Mouse (Mus musculus): ENCODE data around the gene Hic1. TPM values are rescaled to one million over a fixed set of nuclear protein-coding genes. Genes with fewer than 3 reads are reported as not detected.

Gene Hic1
- total RNA-seq, 1 experiment, result 2.1 TPM

DNA sequence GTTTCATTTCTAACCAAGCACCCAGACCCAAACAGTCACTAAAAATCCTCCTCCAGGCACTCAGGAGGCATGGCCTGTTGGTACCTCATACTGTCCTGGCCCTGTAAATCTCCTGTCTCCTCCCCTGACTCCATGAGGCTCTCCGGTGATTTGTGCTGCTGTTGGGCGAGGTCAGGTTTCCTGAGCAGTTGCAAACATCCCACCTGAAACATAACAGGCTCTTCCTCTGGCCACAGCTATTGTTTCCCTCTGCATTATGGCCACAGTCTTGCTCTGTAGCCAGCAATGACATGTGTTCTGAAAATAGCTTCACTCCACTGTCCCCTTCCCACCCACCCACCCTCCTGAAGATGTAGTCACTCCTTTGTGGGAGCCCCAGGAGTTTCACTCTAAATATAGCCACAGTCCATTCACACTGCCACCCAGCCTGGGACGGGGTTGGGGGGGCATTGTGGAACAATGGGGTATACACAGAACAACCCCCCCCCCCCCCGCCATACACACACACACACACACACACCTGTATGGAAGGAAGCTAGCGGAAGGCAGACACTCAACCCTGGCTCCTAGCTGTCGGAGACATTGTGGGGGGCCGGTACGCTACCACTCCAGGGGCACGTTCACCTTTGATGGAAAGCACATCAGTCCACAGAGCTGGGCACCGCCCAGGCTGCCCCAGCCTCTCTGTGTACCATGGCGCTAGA is 20.8 kb downstream of the Hic1 start:
- no peak overlapping the region for H3K9ac ChIP-seq (ENCODE audit: insufficient read depth, low read depth, low read length, poor library complexity, severe bottlenecking)
- peaks cover 5 to 14% of the 10 kb centered on the region in 2 experiments; a peak in 3 of 4 replicates for H3K4me1 ChIP-seq (ENCODE audit: control insufficient read depth in 2 of 2, insufficient read depth in 2 of 2, low read length in 2 of 2, poor library complexity in 1 of 2)
- peaks cover 3% of the 10 kb centered on the region; the same call in 1 of the 2 replicates for H3K36me3 ChIP-seq (ENCODE audit: control insufficient read depth, insufficient read depth, low read length, poor library complexity, severe bottlenecking)
- H3K4me3 ChIP-seq (ENCODE audit: insufficient read depth in 1 of 2, low read depth in 1 of 2, low read length in 2 of 2, poor library complexity in 1 of 2, severe bottlenecking in 1 of 2), result no peak overlapping the region
- DNase-seq (ENCODE audit: low read depth, low spot score), result no peak
- no peaks in the 10 kb centered on the region for H3K9me3 ChIP-seq (ENCODE audit: control insufficient read depth, insufficient read depth, low read depth, low read length)
- H3K27ac ChIP-seq (ENCODE audit: insufficient read depth, low read depth, low read length, poor library complexity, severe bottlenecking), result no peak overlapping the region; the same call in 1 of the 2 replicates
- no peak for TF ChIP-seq HCFC1 (IDR thresholded peaks at IDR 0.05; ENCODE audit: borderline replicate concordance, insufficient read depth, low read length)
- no peak for TF ChIP-seq MAFK (IDR thresholded peaks at IDR 0.05; ENCODE audit: insufficient read depth, low read depth, low read length)
- no peak for TF ChIP-seq CHD2 (IDR thresholded peaks at IDR 0.05; ENCODE audit: low read depth, low read length)
- no peak for TF ChIP-seq ZC3H11A (IDR thresholded peaks at IDR 0.05; ENCODE audit: borderline replicate concordance, low read depth, low read length)
- TF ChIP-seq ZNF384 (IDR thresholded peaks at IDR 0.05; ENCODE audit: low read depth, low read length), result no peak
- in situ Hi-C loops (cut with MboI; ENCODE audit: low sequenced_read_pairs in 2 of 2, unreplicated experiment in 2 of 2), result no loop called here

- Histone ChIP-seq H3K27ac (ENCODE audit: insufficient read depth, low read depth, low read length, poor library complexity, severe bottlenecking) (no peak overlapping the region), H3K4me3 (ENCODE audit: insufficient read depth in 1 of 2, low read depth in 1 of 2, low read length in 2 of 2, poor library complexity in 1 of 2, severe bottlenecking in 1 of 2) (no peak overlapping the region), H3K4me1 (ENCODE audit: control insufficient read depth in 2 of 2, insufficient read depth in 2 of 2, low read length in 2 of 2, poor library complexity in 1 of 2) (peaks cover 5 to 15% of the 10 kb centered on the region in 2 experiments; a peak in 3 of 4 replicates), H3K9ac (ENCODE audit: insufficient read depth, low read depth, low read length, poor library complexity, severe bottlenecking) (no peak overlapping the region), H3K9me3 (ENCODE audit: control insufficient read depth, insufficient read depth, low read depth, low read length) (no peaks in the 10 kb centered on the region), H3K36me3 (ENCODE audit: control insufficient read depth, insufficient read depth, low read length, poor library complexity, severe bottlenecking) (peaks cover 4% of the 10 kb centered on the region; the same call in 1 of the 2 replicates)
- in situ Hi-C loops (cut with MboI; ENCODE audit: low sequenced_read_pairs in 2 of 2, unreplicated experiment in 2 of 2), result no loop called here
- no peak for DNase-seq (ENCODE audit: low read depth, low spot score)
- TF ChIP-seq ZNF384 (IDR thresholded peaks at IDR 0.05; ENCODE audit: low read depth, low read length) (no peak), MAFK (IDR thresholded peaks at IDR 0.05; ENCODE audit: insufficient read depth, low read depth, low read length) (no peak)
Measured at GRCm38 (mm10) chr11:75147846-75148168, 21.5 kb downstream of the Hic1 start.

DNA sequence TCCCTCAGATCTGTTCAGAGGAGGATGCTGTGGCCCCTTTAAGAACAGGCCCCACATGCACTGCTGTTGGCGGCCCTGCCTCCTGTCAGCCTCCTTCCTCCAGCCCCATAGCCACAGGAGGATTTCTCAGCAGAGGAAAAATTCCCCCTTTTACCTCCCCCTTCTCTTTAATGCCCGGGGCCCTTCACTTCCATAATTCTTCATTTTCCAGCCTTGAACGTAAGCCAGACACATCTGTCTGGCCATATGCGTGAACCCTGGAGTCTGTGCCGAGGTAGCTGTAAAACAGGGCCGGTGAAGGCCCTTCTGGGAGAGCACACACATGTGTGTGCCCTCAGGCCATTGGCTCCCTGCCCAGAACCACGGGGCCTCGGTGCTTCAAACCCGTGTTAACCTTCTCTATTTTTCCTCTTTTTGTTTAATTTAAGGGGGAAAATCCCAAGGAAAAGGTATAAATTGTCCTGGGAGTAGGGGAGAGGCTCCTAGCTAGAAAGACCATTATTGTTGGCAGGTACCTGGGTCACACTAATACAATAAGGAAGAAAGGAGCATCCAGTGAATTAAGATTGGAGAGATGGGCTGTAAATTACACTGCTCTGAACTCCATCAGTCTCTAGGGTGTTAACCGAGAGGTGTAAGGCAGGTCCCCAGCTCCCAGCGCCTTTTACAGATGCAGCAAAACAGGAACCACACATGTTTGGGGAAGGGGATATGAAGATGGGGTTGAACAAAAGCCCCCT is 22.0 kb downstream of the Hic1 start:
- Histone ChIP-seq H3K9me3 (ENCODE audit: control insufficient read depth, insufficient read depth, low read depth, low read length) (no peaks in the 10 kb centered on the region), H3K9ac (ENCODE audit: insufficient read depth, low read depth, low read length, poor library complexity, severe bottlenecking) (no peak overlapping the region), H3K36me3 (ENCODE audit: control insufficient read depth, insufficient read depth, low read length, poor library complexity, severe bottlenecking) (peaks cover 8% of the 10 kb centered on the region; the same call in 1 of the 2 replicates), H3K4me1 (ENCODE audit: control insufficient read depth in 2 of 2, insufficient read depth in 2 of 2, low read length in 2 of 2, poor library complexity in 1 of 2) (peaks cover 5 to 18% of the 10 kb centered on the region in 2 experiments; a peak in 3 of 4 replicates), H3K4me3 (ENCODE audit: insufficient read depth in 1 of 2, low read depth in 1 of 2, low read length in 2 of 2, poor library complexity in 1 of 2, severe bottlenecking in 1 of 2) (no peak overlapping the region), H3K27ac (ENCODE audit: insufficient read depth, low read depth, low read length, poor library complexity, severe bottlenecking) (peak overlapping the region; percentile 8; the same call in 1 of the 2 replicates)
- TF ChIP-seq HCFC1 (IDR thresholded peaks at IDR 0.05; ENCODE audit: borderline replicate concordance, insufficient read depth, low read length) (no peak), ZNF384 (IDR thresholded peaks at IDR 0.05; ENCODE audit: low read depth, low read length) (no peak), CHD2 (IDR thresholded peaks at IDR 0.05; ENCODE audit: low read depth, low read length) (no peak), MAFK (IDR thresholded peaks at IDR 0.05; ENCODE audit: insufficient read depth, low read depth, low read length) (no peak), ZC3H11A (IDR thresholded peaks at IDR 0.05; ENCODE audit: borderline replicate concordance, low read depth, low read length) (no peak)
- in situ Hi-C loops (cut with MboI; ENCODE audit: low sequenced_read_pairs in 2 of 2, unreplicated experiment in 2 of 2), result no loop called here
- no peak for DNase-seq (ENCODE audit: low read depth, low spot score)

GRCm38 (mm10) chr11:75145841-75146240 is 23.5 kb downstream of the Hic1 start:
- Histone ChIP-seq H3K9me3 (ENCODE audit: control insufficient read depth, insufficient read depth, low read depth, low read length) (no peaks in the 10 kb centered on the region), H3K36me3 (ENCODE audit: control insufficient read depth, insufficient read depth, low read length, poor library complexity, severe bottlenecking) (peaks cover 8% of the 10 kb centered on the region; the same call in 1 of the 2 replicates), H3K4me3 (ENCODE audit: insufficient read depth in 1 of 2, low read depth in 1 of 2, low read length in 2 of 2, poor library complexity in 1 of 2, severe bottlenecking in 1 of 2) (no peak overlapping the region), H3K27ac (ENCODE audit: insufficient read depth, low read depth, low read length, poor library complexity, severe bottlenecking) (no peak overlapping the region), H3K9ac (ENCODE audit: insufficient read depth, low read depth, low read length, poor library complexity, severe bottlenecking) (no peak overlapping the region), H3K4me1 (ENCODE audit: control insufficient read depth in 2 of 2, insufficient read depth in 2 of 2, low read length in 2 of 2, poor library complexity in 1 of 2) (peaks cover 7 to 19% of the 10 kb centered on the region in 2 experiments; a peak in 3 of 4 replicates)
- in situ Hi-C loops (cut with MboI; ENCODE audit: low sequenced_read_pairs in 2 of 2, unreplicated experiment in 2 of 2), result no loop called here
- no peak for DNase-seq (ENCODE audit: low read depth, low spot score)
- no peak for TF ChIP-seq MAFK (IDR thresholded peaks at IDR 0.05; ENCODE audit: insufficient read depth, low read depth, low read length)
- TF ChIP-seq ZNF384 (IDR thresholded peaks at IDR 0.05; ENCODE audit: low read depth, low read length), result peak; percentile 73; the same call in 1 of the 2 replicates
- no peak for TF ChIP-seq ZC3H11A (IDR thresholded peaks at IDR 0.05; ENCODE audit: borderline replicate concordance, low read depth, low read length)
- no peak for TF ChIP-seq CHD2 (IDR thresholded peaks at IDR 0.05; ENCODE audit: low read depth, low read length)
